16 mouse cellular contexts compared by ENCODE assay signal in the genomic region with DNA sequence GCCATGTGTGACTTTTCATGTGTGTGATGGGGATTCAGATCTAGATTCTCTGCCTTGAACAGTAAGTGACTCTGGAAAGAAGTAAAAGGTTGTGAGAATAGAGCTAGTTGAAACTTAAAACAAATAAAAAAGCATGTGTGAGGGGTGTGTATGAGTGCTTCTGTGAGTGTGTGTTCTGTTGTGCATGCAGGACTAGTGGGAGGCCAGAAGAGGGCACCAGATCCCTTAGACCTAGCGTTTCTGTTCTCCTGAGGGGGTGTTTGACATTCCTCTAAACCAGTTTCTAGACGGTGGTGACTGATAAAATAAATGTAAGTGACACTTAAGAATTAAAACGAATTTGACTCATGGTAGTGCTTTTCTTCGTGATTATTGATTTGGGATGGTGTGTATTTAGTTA. TPM values are rescaled to one million over a fixed set of nuclear protein-coding genes. Genes with fewer than 3 reads are reported as not detected.
DNase-seq lines count a peak whose midpoint lies in the region; ATAC-seq and TF ChIP-seq lines count a peak whose summit lies in the region.
"Had no signal": no experiment of that assay in that cellular context is flagged by ENCODE, and none has a peak within 500 bp of the region (broad histone marks: within the 10 kb centered on the region; RNA-seq: fewer than 3 reads in every experiment).

No protein-coding gene starts in this region.

- H3K79me2 ChIP-seq in heart, adult 2 months (replicated peaks; ENCODE audit: control insufficient read depth, insufficient read depth, low read length): peaks cover 4% of the 10 kb centered on the region; the same call in 1 of the 2 replicates
- peaks cover 34% of the 10 kb centered on the region for H3K79me2 ChIP-seq in liver, adult 2 months (ENCODE audit: control insufficient read depth, insufficient read depth, low read length)

- H3K4me3 ChIP-seq in heart, adult 2 months: no peak overlapping the region
- no peak overlapping the region for H3K4me3 ChIP-seq in liver, adult 2 months (ENCODE audit: insufficient read depth, low read depth, low read length)
- no peak overlapping the region for H3K4me3 ChIP-seq in liver, embryonic 11.5 days (ENCODE audit: low read depth, low read length)
- H3K4me3 ChIP-seq in ES-Bruce4 (ENCODE audit: low read depth, low read length): no peak overlapping the region
- no peak overlapping the region for H3K4me3 ChIP-seq in embryonic fibroblast, embryonic 13.5 days (ENCODE audit: insufficient read depth, low read length)
- H3K4me3 ChIP-seq: embryonic facial prominence, embryonic 10.5 days; hindbrain, embryonic 13.5 days; midbrain, embryonic 12.5 days had no signal

- H3K9ac ChIP-seq in heart, adult 2 months (ENCODE audit: low read depth, low read length): no peak overlapping the region
- H3K9ac ChIP-seq in liver, adult 2 months (ENCODE audit: low read depth, low read length): no peak overlapping the region
- no peak overlapping the region for H3K9ac ChIP-seq in liver, embryonic 11.5 days (ENCODE audit: low read depth, low read length)
- H3K9ac ChIP-seq in ES-Bruce4 (ENCODE audit: low read depth, poor library complexity, severe bottlenecking): no peak overlapping the region
- H3K9ac ChIP-seq: hindbrain, embryonic 13.5 days; midbrain, embryonic 12.5 days had no signal

- H3K27ac ChIP-seq in heart, adult 2 months: no peak overlapping the region
- H3K27ac ChIP-seq in liver, adult 2 months (replicated peaks; ENCODE audit: insufficient read depth, low read depth, low read length): peak overlapping the region; percentile 52
- H3K27ac ChIP-seq in liver, embryonic 11.5 days (ENCODE audit: low read depth, low read length): no peak overlapping the region
- no peak overlapping the region for H3K27ac ChIP-seq in ES-Bruce4 (ENCODE audit: insufficient read depth, low read length)
- H3K27ac ChIP-seq in embryonic fibroblast, embryonic 13.5 days (ENCODE audit: insufficient read depth, low read length): no peak overlapping the region
- H3K27ac ChIP-seq: embryonic facial prominence, embryonic 10.5 days; hindbrain, embryonic 13.5 days; midbrain, embryonic 12.5 days had no signal

- TF ChIP-seq CTCF in heart, adult 2 months (IDR thresholded peaks at IDR 0.05): peak; percentile 29
- peak; percentile 47; the same call in 1 of the 2 replicates for TF ChIP-seq CTCF in liver, adult 2 months (IDR thresholded peaks at IDR 0.05; ENCODE audit: low read depth, low read length)
- peak; percentile 50 for TF ChIP-seq CTCF in ES-Bruce4 (IDR thresholded peaks at IDR 0.05; ENCODE audit: low read depth, low read length)
- peak; percentile 9; the same call in 1 of the 2 replicates for TF ChIP-seq CTCF in embryonic fibroblast, embryonic 13.5 days (IDR thresholded peaks at IDR 0.05; ENCODE audit: borderline replicate concordance, insufficient read depth, low read length)

- H3K4me1 ChIP-seq in heart, adult 2 months (ENCODE audit: control insufficient read depth, insufficient read depth, low read length): peaks cover 4% of the 10 kb centered on the region
- H3K4me1 ChIP-seq in liver, adult 2 months (ENCODE audit: control insufficient read depth, insufficient read depth, low read length): peaks cover 9% of the 10 kb centered on the region
- 0 out of 2 replicates have a peak, but pooled peaks cover 6% of the 10 kb centered on the region for H3K4me1 ChIP-seq in liver, embryonic 11.5 days (replicated peaks; ENCODE audit: control insufficient read depth, insufficient read depth, low read length)
- no peaks in the 10 kb centered on the region for H3K4me1 ChIP-seq in ES-Bruce4 (ENCODE audit: control insufficient read depth, insufficient read depth, low read length)
- peaks cover 7% of the 10 kb centered on the region for H3K4me1 ChIP-seq in embryonic fibroblast, embryonic 13.5 days (ENCODE audit: control insufficient read depth, insufficient read depth, low read length)
- H3K4me1 ChIP-seq: embryonic facial prominence, embryonic 10.5 days had no signal

- no peak overlapping the region for H3K4me2 ChIP-seq in liver, embryonic 11.5 days
- H3K4me2 ChIP-seq: hindbrain, embryonic 13.5 days; midbrain, embryonic 12.5 days had no signal

- ATAC-seq in liver, embryonic 11.5 days (replicated peaks; ENCODE audit: low FRiP score): no peak
- ATAC-seq: activated CD4-positive, CD25-positive, alpha-beta regulatory T cell, adult 4 months had no signal

- DNase-seq in heart, adult 2 months: no peak
- DNase-seq in heart, postnatal 36 days: no peak
- no peak for DNase-seq in liver, adult 2 months (ENCODE audit: extremely low read depth, low read depth, low spot score)
- no peak for DNase-seq in liver, embryonic 11.5 days (ENCODE audit: low spot score)
- no peak for DNase-seq in adrenal gland, adult 8-10 months
- DNase-seq: adrenal gland, postnatal 36 days; cerebellum, adult 9-11 months; gastrocnemius, postnatal 14 days; lung, postnatal 4 days; thymus, postnatal 25 days had no signal

- no peak for TF ChIP-seq EP300 in heart, adult 2 months (IDR thresholded peaks at IDR 0.05; ENCODE audit: insufficient read depth, low read depth, low read length)
- TF ChIP-seq EP300 in ES-Bruce4 (IDR thresholded peaks at IDR 0.05; ENCODE audit: insufficient read depth, low read depth, low read length): no peak

- H3K36me3 ChIP-seq in heart, adult 2 months (ENCODE audit: control insufficient read depth, insufficient read depth, low read length): peaks cover 5% of the 10 kb centered on the region
- H3K36me3 ChIP-seq in liver, adult 2 months (ENCODE audit: control insufficient read depth, insufficient read depth, low read length): no peaks in the 10 kb centered on the region
- no peaks in the 10 kb centered on the region for H3K36me3 ChIP-seq in liver, embryonic 11.5 days (ENCODE audit: control insufficient read depth, insufficient read depth, low read length)
- no peaks in the 10 kb centered on the region for H3K36me3 ChIP-seq in ES-Bruce4 (ENCODE audit: control insufficient read depth, insufficient read depth, low read length, poor library complexity, severe bottlenecking)
- H3K36me3 ChIP-seq: hindbrain, embryonic 13.5 days; midbrain, embryonic 12.5 days had no signal

- 84% methylated on average over 4 of the region's 4 CpGs for WGBS in heart, adult 2 months
- WGBS in liver, adult 2 months: 41% methylated on average over 4 of the region's 4 CpGs
- 73% methylated on average over 4 of the region's 4 CpGs for WGBS in liver, embryonic 11.5 days

- no peaks in the 10 kb centered on the region for H3K9me3 ChIP-seq in liver, embryonic 11.5 days (ENCODE audit: control insufficient read depth, low read length)
- H3K9me3 ChIP-seq in ES-Bruce4 (replicated peaks; ENCODE audit: control insufficient read depth, insufficient read depth, low read length, poor library complexity, severe bottlenecking): no peaks in the 10 kb centered on the region; the same call in 1 of the 2 replicates
- H3K9me3 ChIP-seq: hindbrain, embryonic 13.5 days; midbrain, embryonic 12.5 days had no signal

- intact Hi-C loops in heart, adult 2 months (cut with DNase I): no loop called here
- intact Hi-C loops in heart, postnatal 36 days (cut with DNase I): no loop called here

- H3K27me3 ChIP-seq in heart, adult 2 months (ENCODE audit: control insufficient read depth, insufficient read depth, low read length): no peaks in the 10 kb centered on the region
- no peaks in the 10 kb centered on the region for H3K27me3 ChIP-seq in liver, adult 2 months (ENCODE audit: control insufficient read depth, insufficient read depth, low read length)
- no peaks in the 10 kb centered on the region for H3K27me3 ChIP-seq in liver, embryonic 11.5 days (replicated peaks; ENCODE audit: control insufficient read depth, insufficient read depth, low read length)
- H3K27me3 ChIP-seq in ES-Bruce4 (ENCODE audit: control insufficient read depth, insufficient read depth, low read length, poor library complexity, severe bottlenecking): no peaks in the 10 kb centered on the region
- H3K27me3 ChIP-seq: hindbrain, embryonic 13.5 days; midbrain, embryonic 12.5 days had no signal

- no peak for TF ChIP-seq POLR2A in heart, adult 2 months (IDR thresholded peaks at IDR 0.05; ENCODE audit: insufficient read depth, low read depth, low read length)
- TF ChIP-seq POLR2A in liver, adult 2 months (IDR thresholded peaks at IDR 0.05; ENCODE audit: extremely low read depth, insufficient read depth, low read length): no peak
- TF ChIP-seq POLR2A in ES-Bruce4 (IDR thresholded peaks at IDR 0.05; ENCODE audit: insufficient read depth, low read length): no peak
- TF ChIP-seq POLR2A in embryonic fibroblast, embryonic 13.5 days (IDR thresholded peaks at IDR 0.05; ENCODE audit: low read depth, low read length): no peak

RNA-seq across cellular contexts. Expression of a gene that starts 46.0 kb away (rescaled TPM):
- total RNA-seq in heart, adult 2 months (2021): 10 to 100 TPM; 39.0 to 46.4 TPM
- polyA plus RNA-seq in heart, adult 2 months (2012; rRNA removed): 16.2 and 19.3 TPM in 2 replicates
- 10 to 100 TPM; 51.5 to 52.0 TPM for total RNA-seq in heart, postnatal 36 days (2021)
- 10.0 and 10.7 TPM in 2 replicates for total RNA-seq in liver, adult 2 months (2014; rRNA removed)
- 5.8 and 8.8 TPM in 2 replicates for polyA plus RNA-seq in liver, adult 2 months (2012; rRNA removed)
- 22.6 and 23.3 TPM in 2 replicates for polyA plus RNA-seq in liver, embryonic 11.5 days (2014; fragmentation: Nextera tagmentation; extraction: Ambion mirVana)
- 77.3 and 93.6 TPM in 2 replicates for polyA plus RNA-seq in ES-Bruce4 (2011; ENCODE audit: insufficient read depth, insufficient read length, low read depth, missing spikeins)
- 47.2 and 59.0 TPM in 2 replicates for polyA plus RNA-seq in embryonic fibroblast, embryonic 13.5 days (2011; ENCODE audit: insufficient read length, low read depth, missing spikeins)
- 100 to 1,000 TPM; 108 to 187 (median 139) TPM for total RNA-seq in adrenal gland, adult 8-10 months (2022)
